Mouse (Mus musculus) liver, embryonic 11.5 days (tissue): ENCODE measurements around the gene Hspb1. TPM values are rescaled to one million over a fixed set of nuclear protein-coding genes. Genes with fewer than 3 reads are reported as not detected.

ENCODE experiments used
- ATAC-seq: fragments of 200-750 bp; cut with Nextera tagmentation; replicated peaks from 2 replicates; pipeline ENCODE4 v1.8.0; 2017; ENCODE audit warnings: moderate number of reproducible peaks, mild to moderate bottlenecking, moderate TSS enrichment, moderate library complexity; ENCODE audit not compliant: low FRiP score
- DNase-seq: peaks from one replicate; pipeline ENCODE4 v3.0.0-alpha.2; 2017; ENCODE audit warnings: low spot score
- H3K27ac ChIP-seq: fragments of 300-500 bp; sonication (generic); 2 replicates; pipeline ENCODE4 v1.5.1; 2014; ENCODE audit warnings: mild to moderate bottlenecking, low read depth, low read length, control low read depth
- H3K27me3 ChIP-seq: fragments of 300-500 bp; sonication (generic); replicated peaks from 2 replicates; pipeline ENCODE4 v1.6.1; 2014; ENCODE audit warnings: low read length, mixed read lengths; ENCODE audit not compliant: control insufficient read depth, insufficient read depth
- H3K36me3 ChIP-seq: fragments of 300-500 bp; sonication (generic); 2 replicates; pipeline ENCODE4 v1.6.1; 2014; ENCODE audit warnings: mild to moderate bottlenecking, low read length, moderate library complexity, mixed read lengths; ENCODE audit not compliant: control insufficient read depth, insufficient read depth
- H3K4me1 ChIP-seq: fragments of 300-500 bp; sonication (generic); replicated peaks from 2 replicates; pipeline ENCODE4 v1.6.1; 2014; ENCODE audit warnings: low read length, mixed read lengths; ENCODE audit not compliant: control insufficient read depth, insufficient read depth
- H3K4me2 ChIP-seq: fragments of 300-500 bp; sonication (generic); 2 replicates; pipeline ENCODE4 v1.6.1; 2014; ENCODE audit warnings: mild to moderate bottlenecking, control low read depth, moderate library complexity
- H3K4me3 ChIP-seq: fragments of 300-500 bp; sonication (generic); 2 replicates; pipeline ENCODE4 v1.5.1; 2014; ENCODE audit warnings: low read depth, low read length, control low read depth
- H3K9ac ChIP-seq: fragments of 300-500 bp; sonication (generic); 2 replicates; pipeline ENCODE4 v1.6.1; 2014; ENCODE audit warnings: low read depth, low read length, control low read depth
- H3K9me3 ChIP-seq: fragments of 300-500 bp; sonication (generic); 2 replicates; pipeline ENCODE4 v1.6.1; 2016; ENCODE audit warnings: low read length, inconsistent platforms, mixed read lengths; ENCODE audit not compliant: control insufficient read depth
- WGBS: fragments of 180-500 bp; shearing (Covaris S2); extraction: QIAGEN DNeasy Blood & Tissue Kit; methylation state at CpG from one replicate; pipeline ENCODE4 v1.1.7; 2014; 5-methylcytosine and 5-hydroxymethylcytosine counted together
- polyA plus RNA-seq: library from polyadenylated mRNA; unstranded; fragments of >200 nt; fragmentation: Nextera tagmentation; extraction: Ambion mirVana; gene quantifications from 2 replicates; pipeline ENCODE4 v1.2.1, GENCODE M21; 2014

The Hspb1 gene
- polyA plus RNA-seq, 1 experiment from 2014 or later: 22.1 TPM

DNA sequence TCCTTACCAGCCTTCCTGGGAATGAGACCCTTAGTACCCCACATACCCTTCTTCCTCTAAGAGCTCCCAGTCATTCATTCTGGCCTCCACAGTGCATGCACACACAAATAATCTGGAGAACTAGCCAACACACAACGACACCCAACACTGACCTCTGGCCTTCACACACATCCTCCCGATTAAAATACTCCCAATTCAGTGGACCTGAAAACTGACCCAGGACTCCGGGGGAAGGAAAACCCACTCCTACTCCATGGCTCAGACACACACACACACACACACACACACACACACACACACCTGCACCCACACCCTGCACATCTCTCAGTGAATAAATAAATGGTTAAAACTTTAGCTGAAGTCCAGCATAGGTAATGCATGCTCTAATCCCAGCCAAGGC is 32.2 kb downstream of the Hspb1 start:
- no peak for DNase-seq
- no peaks in the 10 kb centered on the region for H3K9me3 ChIP-seq
- no peaks in the 10 kb centered on the region for H3K27me3 ChIP-seq
- no peak overlapping the region for H3K4me3 ChIP-seq
- 87% methylated on average over 3 of the region's 3 CpGs for WGBS
- peaks cover 5% of the 10 kb centered on the region; the same call in 1 of the 2 replicates for H3K4me1 ChIP-seq
- no peak for ATAC-seq
- H3K4me2 ChIP-seq: no peak overlapping the region
- peaks cover 49% of the 10 kb centered on the region for H3K36me3 ChIP-seq
- no peak overlapping the region for H3K27ac ChIP-seq
- no peak overlapping the region for H3K9ac ChIP-seq

DNA sequence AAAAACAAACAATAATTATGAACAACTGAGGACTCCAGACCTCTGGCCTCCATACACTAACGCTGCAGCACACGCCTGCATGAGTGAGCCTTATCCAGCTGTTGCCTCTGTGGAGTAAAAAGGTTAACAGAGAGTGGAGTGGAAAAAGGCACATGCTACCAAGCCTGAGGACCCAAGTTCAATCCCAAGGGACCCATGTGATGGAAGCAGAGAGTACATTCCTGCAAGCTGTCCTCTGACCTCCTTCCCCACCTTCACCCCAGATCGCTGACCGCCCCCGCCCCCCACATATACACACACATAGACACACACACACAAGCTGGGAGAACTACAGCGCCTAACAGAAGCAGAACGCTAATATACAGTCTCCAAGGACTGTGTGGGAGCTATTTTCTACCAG is 36.2 kb downstream of the Hspb1 start:
- H3K27me3 ChIP-seq: no peaks in the 10 kb centered on the region
- H3K4me2 ChIP-seq: no peak overlapping the region
- no peaks in the 10 kb centered on the region for H3K9me3 ChIP-seq
- 87% methylated on average over 7 of the region's 7 CpGs for WGBS
- no peak overlapping the region for H3K4me3 ChIP-seq
- H3K27ac ChIP-seq: no peak overlapping the region
- DNase-seq: no peak
- ATAC-seq: no peak
- H3K9ac ChIP-seq: no peak overlapping the region
- H3K36me3 ChIP-seq: peaks cover 44% of the 10 kb centered on the region
- H3K4me1 ChIP-seq: no peaks in the 10 kb centered on the region

DNA sequence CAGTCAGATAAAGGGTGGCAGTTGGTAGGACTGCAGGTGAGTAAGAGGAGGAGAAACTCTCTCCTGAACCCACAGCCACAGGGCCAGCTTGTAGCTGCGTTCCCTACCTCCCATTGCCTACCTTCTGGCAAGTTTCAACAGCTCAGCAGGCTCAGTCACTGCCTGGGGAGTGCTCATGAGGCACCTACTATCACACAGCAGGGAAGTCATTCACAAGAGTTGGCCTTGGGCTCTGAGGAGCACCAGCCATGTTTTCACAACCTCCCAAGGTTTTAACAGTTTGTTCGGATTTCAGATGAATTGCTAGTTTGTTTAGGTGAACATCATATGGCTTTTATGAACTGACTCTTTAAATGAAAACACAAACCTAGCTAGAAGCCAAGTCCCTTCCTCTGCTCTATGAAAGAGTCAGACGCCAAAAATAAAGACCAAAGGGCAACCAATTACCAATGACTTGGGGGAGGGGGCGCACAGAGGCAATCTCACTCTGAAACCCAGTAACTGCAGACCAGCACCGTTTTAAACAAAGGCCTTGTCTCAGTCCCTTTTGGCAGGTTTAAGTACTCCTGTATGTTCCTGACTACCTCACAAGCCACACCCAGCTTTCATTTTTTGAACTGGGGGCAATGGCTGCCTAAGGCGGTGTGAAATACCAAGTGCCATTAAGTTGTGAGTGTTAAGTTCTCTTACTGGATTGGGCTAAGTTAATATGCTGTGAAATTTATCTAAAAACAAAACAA is 42.1 kb downstream of the Hspb1 start:
- Histone ChIP-seq H3K9me3 (no peaks in the 10 kb centered on the region), H3K9ac (no peak overlapping the region), H3K36me3 (peaks cover 40% of the 10 kb centered on the region), H3K27ac (no peak overlapping the region), H3K27me3 (no peaks in the 10 kb centered on the region), H3K4me1 (peaks cover 14% of the 10 kb centered on the region), H3K4me3 (no peak overlapping the region), H3K4me2 (no peak overlapping the region)
- 85% methylated on average over 6 of the region's 6 CpGs for WGBS
- ATAC-seq (no peak), DNase-seq (no peak)

DNA sequence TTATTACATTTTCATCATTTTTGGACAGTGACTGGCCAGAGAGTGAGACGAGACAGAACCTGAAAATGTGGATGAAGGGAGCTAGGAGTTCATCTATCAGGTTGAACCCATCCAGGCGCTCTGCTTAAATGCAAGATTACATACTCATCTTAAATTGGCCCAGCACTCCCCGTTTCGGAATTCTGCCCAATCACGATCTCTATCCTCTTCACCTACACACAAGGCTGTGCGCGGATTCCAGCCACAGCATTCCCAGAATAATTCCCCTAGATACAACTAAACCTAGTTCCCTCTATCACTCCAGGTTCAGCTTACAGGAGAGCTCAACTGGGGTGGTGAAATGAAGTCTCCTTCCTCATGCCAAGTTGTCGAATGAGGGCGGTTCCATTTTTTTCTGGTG is 43.8 kb downstream of the Hspb1 start:
- H3K9ac ChIP-seq: no peak overlapping the region
- ATAC-seq (no peak), DNase-seq (no peak)
- H3K4me1 ChIP-seq: peaks cover 16% of the 10 kb centered on the region
- H3K4me2 ChIP-seq: no peak overlapping the region; the same call in 1 of the 2 replicates
- H3K27ac ChIP-seq: no peak overlapping the region
- H3K36me3 ChIP-seq: peaks cover 35% of the 10 kb centered on the region
- no peaks in the 10 kb centered on the region for H3K9me3 ChIP-seq
- 86% methylated on average over 9 of the region's 9 CpGs for WGBS
- H3K4me3 ChIP-seq: no peak overlapping the region
- no peaks in the 10 kb centered on the region for H3K27me3 ChIP-seq

DNA sequence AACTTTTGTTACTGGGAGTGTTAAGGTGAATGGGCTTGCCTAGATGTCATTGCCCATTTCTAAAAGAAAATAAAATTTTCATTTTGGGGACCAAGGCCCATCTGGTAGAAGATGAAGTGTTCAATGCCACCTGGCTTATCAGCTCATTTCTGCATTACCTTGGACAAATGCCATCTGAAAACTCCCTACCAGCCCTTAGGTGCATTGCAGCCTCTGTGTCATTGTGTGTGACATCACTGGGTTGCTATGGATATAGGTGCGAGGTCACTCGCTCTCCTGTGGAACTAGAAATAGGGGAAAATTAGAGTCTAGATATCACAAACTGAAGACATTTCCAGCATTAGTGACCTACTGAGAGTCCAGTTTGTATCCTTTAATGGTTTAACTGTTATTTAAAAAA is 44.6 kb downstream of the Hspb1 start:
- no peak overlapping the region for H3K4me3 ChIP-seq
- H3K27me3 ChIP-seq: no peaks in the 10 kb centered on the region
- 88% methylated on average over 2 of the region's 2 CpGs for WGBS
- DNase-seq: no peak
- ATAC-seq: no peak
- no peak overlapping the region for H3K9ac ChIP-seq
- H3K4me1 ChIP-seq: peaks cover 16% of the 10 kb centered on the region
- peak overlapping the region; percentile 65 for H3K4me2 ChIP-seq
- peaks cover 30% of the 10 kb centered on the region for H3K36me3 ChIP-seq
- no peak overlapping the region for H3K27ac ChIP-seq
- no peaks in the 10 kb centered on the region for H3K9me3 ChIP-seq

DNA sequence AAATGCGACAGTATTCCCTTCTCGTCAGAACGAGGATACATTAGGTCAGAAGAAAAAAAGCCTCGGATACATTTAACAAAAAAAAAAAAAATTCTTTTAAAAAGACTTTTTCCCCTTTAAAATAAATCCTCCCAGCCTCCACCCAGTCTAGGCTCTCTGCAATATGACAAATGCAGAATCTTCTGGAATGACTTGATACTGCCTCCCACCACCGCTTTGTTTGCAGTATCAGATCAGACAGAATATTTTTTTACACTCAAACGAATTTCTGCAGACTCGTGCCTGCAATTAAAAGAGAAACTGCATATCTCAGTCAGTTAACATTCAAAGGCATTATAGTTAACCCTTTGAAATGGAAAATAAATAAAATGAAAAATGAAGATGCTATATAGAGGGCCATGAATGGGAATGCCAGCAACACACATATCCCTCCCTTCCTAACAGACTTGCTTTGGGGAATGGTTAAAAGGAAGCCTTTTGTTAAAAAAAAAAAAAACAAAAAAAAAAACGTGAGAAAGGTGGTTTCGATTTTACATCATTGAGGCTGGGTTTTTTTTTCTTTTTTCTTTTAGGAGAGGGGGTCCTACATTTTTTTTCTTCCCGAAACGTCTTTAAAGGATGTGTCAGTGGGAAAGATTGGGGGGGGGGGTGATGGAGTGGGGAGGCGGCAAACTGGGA is 45.6 kb downstream of the Hspb1 start:
- Histone ChIP-seq H3K9ac (peak overlapping the region; percentile 95), H3K36me3 (peaks cover 24% of the 10 kb centered on the region), H3K9me3 (no peaks in the 10 kb centered on the region), H3K4me1 (peaks cover 16% of the 10 kb centered on the region), H3K27ac (peak overlapping the region; percentile 98), H3K4me3 (peak overlapping the region; percentile 89), H3K27me3 (no peaks in the 10 kb centered on the region), H3K4me2 (peak overlapping the region; percentile 65)
- DNase-seq (no peak), ATAC-seq (no peak)
- 13% methylated on average over 12 of the region's 12 CpGs for WGBS

DNA sequence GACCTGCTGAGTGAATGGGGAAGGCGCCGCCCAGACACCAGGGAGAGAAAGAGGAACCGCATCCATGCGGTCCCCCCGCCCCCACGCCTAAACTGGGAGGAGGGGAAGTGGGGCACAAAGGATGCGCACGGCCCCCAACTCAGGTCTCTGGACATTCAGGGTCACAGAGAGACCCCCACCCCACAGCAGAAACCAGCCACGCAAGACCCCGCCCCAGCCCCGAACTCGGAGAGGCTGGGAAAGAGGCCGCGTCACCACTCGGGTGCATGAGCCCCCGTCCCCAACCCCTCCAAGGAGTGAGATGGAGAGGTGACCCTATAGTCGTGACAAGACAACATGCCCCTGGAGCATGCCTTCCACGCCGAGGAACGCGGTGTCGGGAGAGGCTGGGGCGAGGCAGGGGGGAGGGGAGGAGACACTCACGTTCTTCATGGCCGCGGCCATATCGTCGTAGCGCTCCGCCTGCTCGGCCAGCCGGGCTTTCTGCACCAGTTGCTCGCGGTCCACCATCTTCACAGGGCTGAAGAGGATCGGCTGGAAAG is 46.3 kb downstream of the Hspb1 start:
- peak overlapping the region; percentile 95 for H3K9ac ChIP-seq
- H3K9me3 ChIP-seq: no peaks in the 10 kb centered on the region
- ATAC-seq (peak; percentile 69), DNase-seq (no peak)
- H3K27me3 ChIP-seq: no peaks in the 10 kb centered on the region
- peaks cover 16% of the 10 kb centered on the region for H3K4me1 ChIP-seq
- H3K27ac ChIP-seq: peak overlapping the region; percentile 98
- peak overlapping the region; percentile 65 for H3K4me2 ChIP-seq
- under 1% methylated on average over 33 of the region's 35 CpGs for WGBS
- peaks cover 22% of the 10 kb centered on the region for H3K36me3 ChIP-seq
- peak overlapping the region; percentile 89 for H3K4me3 ChIP-seq

DNA sequence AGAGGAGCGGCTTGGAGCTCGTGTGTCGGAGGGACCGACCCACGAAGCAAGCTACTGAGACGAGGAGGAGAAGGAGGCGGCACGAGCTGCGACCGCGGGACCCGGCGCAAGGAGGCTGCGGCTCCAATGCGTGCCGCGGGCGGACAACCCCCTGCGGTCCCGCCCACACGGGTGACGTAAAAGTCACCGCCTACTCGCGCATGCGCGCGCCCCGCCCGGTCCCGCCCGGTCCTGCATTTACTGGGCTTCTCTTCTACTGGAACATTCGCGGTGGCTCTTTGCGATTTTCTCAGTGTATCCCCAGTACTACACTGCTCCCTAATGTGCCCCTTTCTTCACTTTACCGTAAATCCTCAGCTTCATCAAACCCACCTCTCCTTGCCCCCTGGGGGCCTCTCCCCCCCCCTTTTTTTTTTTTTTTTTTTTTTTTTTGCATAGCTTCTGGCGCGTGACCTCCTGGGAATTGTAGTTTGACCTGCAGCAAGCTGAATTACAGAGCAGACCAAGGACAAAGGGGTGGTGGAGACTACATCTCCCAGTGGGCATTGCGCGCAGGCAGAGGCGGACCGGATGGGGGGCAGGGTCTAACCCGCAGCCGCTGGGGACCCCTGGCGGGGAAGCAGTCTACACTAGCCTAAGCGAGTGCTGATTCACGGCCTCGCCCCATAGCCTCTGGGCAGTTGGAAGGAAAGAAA is 46.9 kb downstream of the Hspb1 start, which contains the start of gene Ywhag:
TSS of gene Ywhag (minus strand) at position 136 of the 695 bp plus-strand sequence.
- ATAC-seq (peak; percentile 94), DNase-seq (peak; percentile 97)
- H3K4me1 ChIP-seq: peaks cover 16% of the 10 kb centered on the region
- under 1% methylated on average over 47 of the region's 48 CpGs for WGBS
- H3K4me3 ChIP-seq: peak within 1 kb of the TSS; percentile 89
- peak within 1 kb of the TSS; percentile 65 for H3K4me2 ChIP-seq
- H3K36me3 ChIP-seq: peaks cover 17% of the 10 kb centered on the region
- no peaks in the 10 kb centered on the region for H3K9me3 ChIP-seq
- H3K27ac ChIP-seq: peak within 1 kb of the TSS; percentile 98
- peak within 1 kb of the TSS; percentile 95 for H3K9ac ChIP-seq
- no peaks in the 10 kb centered on the region for H3K27me3 ChIP-seq
